Mouse (Mus musculus) cerebellum, adult 2 months (tissue): Measurements from ENCODE around the gene Gpr19.

ENCODE experiments used
- CTCF ChIP-seq: fragments of 200-500 bp; IDR thresholded peaks from 2 replicates; pipeline ENCODE4 v1.5.1; 2011; ENCODE audit warnings: low read depth, mild to moderate bottlenecking, control low read depth, low read length, moderate library complexity, borderline replicate concordance; ENCODE audit not compliant: insufficient read depth
- POLR2A ChIP-seq: fragments of 200-500 bp; IDR thresholded peaks from 2 replicates; pipeline ENCODE4 v1.6.1; 2011; ENCODE audit warnings: low read length, control low read depth, borderline replicate concordance; ENCODE audit not compliant: insufficient read depth

DNA sequence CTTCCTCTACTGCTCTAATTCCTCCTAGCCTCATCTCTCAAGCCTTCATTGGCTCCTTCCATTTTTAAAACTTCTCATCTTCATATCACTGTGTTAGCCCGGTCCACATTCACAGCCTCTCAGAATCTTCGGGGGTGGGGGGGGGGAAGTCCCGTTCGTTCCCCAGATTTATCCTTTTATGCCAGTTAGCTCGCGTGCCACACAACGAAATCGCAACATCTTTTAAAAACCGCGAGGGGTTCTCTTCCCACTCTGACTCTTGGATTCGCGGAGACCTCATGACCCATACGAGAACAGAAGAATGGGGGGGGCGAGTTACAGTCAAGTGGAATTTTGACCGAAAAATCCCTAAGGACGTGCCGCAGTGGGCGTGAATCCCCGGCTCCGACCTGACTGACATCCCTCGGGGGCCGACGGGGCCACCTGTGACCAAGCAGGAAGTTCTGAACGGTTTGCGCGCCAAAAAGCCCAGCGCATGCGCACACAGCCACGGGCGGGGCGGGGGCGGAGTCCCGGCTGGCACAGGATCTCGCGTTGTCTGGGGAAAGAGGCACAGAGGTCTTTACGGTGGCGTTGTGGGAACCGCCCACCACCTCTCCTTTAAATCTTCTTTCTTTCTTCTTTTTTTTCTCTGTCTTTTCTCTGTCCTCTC lies 809 bp downstream of the Gpr19 start:
- TF ChIP-seq POLR2A (peak; percentile 87), CTCF (no peak)
